Mouse (Mus musculus) hindbrain, embryonic 12.5 days (tissue): ENCODE measurements around the gene Exoc3l4. TPM values are rescaled to one million over a fixed set of nuclear protein-coding genes. Genes with fewer than 3 reads are reported as not detected.

Experiments
- ATAC-seq: fragments of 200-750 bp; cut with Nextera tagmentation; 2 replicates; pipeline ENCODE4 v1.8.0; 2017; ENCODE audit warnings: moderate TSS enrichment; ENCODE audit not compliant: low FRiP score
- H3K27ac ChIP-seq: fragments of 300-500 bp; sonication (generic); 2 replicates; pipeline ENCODE4 v1.5.1; 2016; ENCODE audit warnings: mild to moderate bottlenecking
- H3K27me3 ChIP-seq: fragments of 300-500 bp; sonication (generic); 2 replicates; pipeline ENCODE4 v1.6.1; 2016; ENCODE audit warnings: mild to moderate bottlenecking
- H3K36me3 ChIP-seq: fragments of 300-500 bp; sonication (generic); 2 replicates; pipeline ENCODE4 v1.6.1; 2016; ENCODE audit warnings: mild to moderate bottlenecking
- H3K4me1 ChIP-seq: fragments of 300-500 bp; sonication (generic); 2 replicates; pipeline ENCODE4 v1.6.1; 2016
- H3K4me2 ChIP-seq: fragments of 300-500 bp; sonication (generic); replicated peaks from 2 replicates; pipeline ENCODE4 v1.6.1; 2016; ENCODE audit warnings: mild to moderate bottlenecking
- H3K4me3 ChIP-seq: fragments of 300-500 bp; sonication (generic); 2 replicates; pipeline ENCODE4 v1.5.1; 2016; ENCODE audit warnings: mild to moderate bottlenecking
- H3K9ac ChIP-seq: fragments of 300-500 bp; sonication (generic); 2 replicates; pipeline ENCODE4 v1.6.1; 2016; ENCODE audit warnings: mild to moderate bottlenecking, moderate library complexity
- H3K9me3 ChIP-seq: fragments of 300-500 bp; sonication (generic); replicated peaks from 2 replicates; pipeline ENCODE4 v1.6.1; 2016; ENCODE audit warnings: mild to moderate bottlenecking
- WGBS: fragments of 180-500 bp; shearing (Covaris S2); methylation state at CpG from one replicate; pipeline ENCODE4 v1.1.7; 2016; 5-methylcytosine and 5-hydroxymethylcytosine counted together
- polyA plus RNA-seq: library from polyadenylated mRNA; unstranded; fragments of >200 nt; fragmentation: Nextera tagmentation; extraction: Ambion mirVana; gene quantifications from 2 replicates; pipeline ENCODE4 v1.2.1, GENCODE M21; 2016

Gene Exoc3l4
- polyA plus RNA-seq, 1 experiment from 2014 or later: 5.1 TPM

DNA sequence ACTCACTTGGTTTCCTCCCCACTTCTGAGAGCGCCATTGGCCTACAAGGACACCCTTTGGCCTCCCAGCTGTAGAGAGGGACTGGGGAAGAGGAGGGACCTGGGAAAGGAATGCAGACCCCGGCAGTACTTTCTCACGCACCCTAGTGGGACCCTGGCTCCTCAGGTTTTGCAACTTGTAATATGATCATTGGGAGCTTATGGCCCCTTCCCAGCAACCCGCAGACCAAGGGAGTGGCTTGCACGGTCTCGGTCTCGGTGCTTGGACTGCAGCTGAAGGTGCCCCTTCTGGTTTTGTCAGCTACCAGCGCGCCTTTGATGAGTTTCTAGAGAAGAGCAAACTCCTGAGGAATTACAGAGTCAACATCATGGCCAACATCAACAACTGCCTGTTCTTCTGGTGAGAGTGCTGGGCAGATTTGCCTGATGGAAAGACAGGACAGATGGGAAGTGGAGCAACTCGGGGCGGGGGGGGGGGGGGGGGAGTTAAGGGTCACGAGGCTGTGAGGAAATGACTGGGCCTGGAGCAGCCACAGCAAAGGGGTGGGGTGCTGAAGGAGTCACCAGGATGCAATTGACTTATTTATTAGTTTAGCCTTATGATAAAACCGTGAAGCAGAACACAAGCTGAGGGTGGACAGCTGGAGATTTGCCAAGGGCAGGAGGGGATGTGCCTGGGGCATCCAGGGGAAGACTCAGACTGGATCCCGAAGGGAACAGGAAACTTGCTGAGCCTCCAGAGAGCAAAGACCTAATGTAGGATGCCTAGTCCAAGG is 32.3 kb downstream of the Exoc3l4 start:
- Histone ChIP-seq H3K9ac (no peak overlapping the region), H3K4me2 (no peak overlapping the region), H3K36me3 (no peaks in the 10 kb centered on the region), H3K27ac (no peak overlapping the region), H3K9me3 (no peaks in the 10 kb centered on the region), H3K27me3 (peaks cover 86% of the 10 kb centered on the region), H3K4me3 (no peak overlapping the region), H3K4me1 (peaks cover 30% of the 10 kb centered on the region)
- no peak for ATAC-seq
- WGBS: 19% methylated on average over 13 of the region's 14 CpGs

DNA sequence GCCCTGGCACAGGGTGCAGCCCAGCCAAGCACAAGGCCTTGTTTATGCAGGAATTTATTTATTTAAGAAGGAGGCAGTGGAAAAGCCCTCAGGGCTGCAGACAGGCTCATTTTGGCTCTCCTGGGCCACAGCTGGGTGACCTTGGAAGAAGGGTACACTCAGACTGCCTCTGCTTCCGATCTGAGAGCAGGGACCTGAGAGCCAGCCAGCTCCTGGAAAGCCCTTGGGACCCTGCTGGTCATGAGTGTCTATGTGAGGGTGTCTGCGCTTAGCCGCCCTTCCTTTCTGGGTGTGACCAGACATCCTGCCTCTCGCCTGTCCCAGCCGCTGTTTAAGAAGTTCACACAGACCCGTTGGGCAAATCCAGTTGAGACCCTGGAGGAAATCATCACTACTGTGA is 33.5 kb downstream of the Exoc3l4 start:
- no peak overlapping the region for H3K4me2 ChIP-seq
- no peak overlapping the region for H3K4me3 ChIP-seq
- 45% methylated on average over 6 of the region's 6 CpGs for WGBS
- H3K9ac ChIP-seq: no peak overlapping the region
- H3K27ac ChIP-seq: no peak overlapping the region
- no peak for ATAC-seq
- H3K4me1 ChIP-seq: peaks cover 30% of the 10 kb centered on the region
- no peaks in the 10 kb centered on the region for H3K36me3 ChIP-seq
- no peaks in the 10 kb centered on the region for H3K9me3 ChIP-seq
- H3K27me3 ChIP-seq: peaks cover 78% of the 10 kb centered on the region

DNA sequence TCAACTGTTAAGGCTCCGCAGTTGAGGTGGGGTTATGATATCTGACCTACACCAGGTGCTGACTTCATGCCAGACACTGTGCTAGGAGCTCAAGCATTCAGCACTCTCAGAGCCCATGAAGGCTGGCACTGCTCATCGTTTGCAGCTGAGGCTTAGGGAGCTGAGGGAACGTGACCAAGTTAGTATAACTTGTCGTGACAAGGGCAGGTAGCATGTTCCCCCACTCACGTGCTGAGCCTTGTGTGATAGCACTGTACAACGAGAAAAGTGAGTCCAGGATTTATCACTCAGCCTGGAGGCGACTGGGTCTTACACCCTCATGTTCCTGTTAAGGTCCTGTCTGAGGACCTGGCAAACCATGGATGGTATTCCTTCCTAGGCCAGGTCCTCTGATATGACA is 34.7 kb downstream of the Exoc3l4 start:
- H3K36me3 ChIP-seq: no peaks in the 10 kb centered on the region
- WGBS: 85% methylated on average over 7 of the region's 7 CpGs
- peaks cover 24% of the 10 kb centered on the region for H3K4me1 ChIP-seq
- H3K9me3 ChIP-seq: no peaks in the 10 kb centered on the region
- no peak overlapping the region for H3K4me2 ChIP-seq
- no peak for ATAC-seq
- H3K9ac ChIP-seq: no peak overlapping the region
- H3K27ac ChIP-seq: no peak overlapping the region
- H3K27me3 ChIP-seq: peaks cover 75% of the 10 kb centered on the region
- H3K4me3 ChIP-seq: no peak overlapping the region

DNA sequence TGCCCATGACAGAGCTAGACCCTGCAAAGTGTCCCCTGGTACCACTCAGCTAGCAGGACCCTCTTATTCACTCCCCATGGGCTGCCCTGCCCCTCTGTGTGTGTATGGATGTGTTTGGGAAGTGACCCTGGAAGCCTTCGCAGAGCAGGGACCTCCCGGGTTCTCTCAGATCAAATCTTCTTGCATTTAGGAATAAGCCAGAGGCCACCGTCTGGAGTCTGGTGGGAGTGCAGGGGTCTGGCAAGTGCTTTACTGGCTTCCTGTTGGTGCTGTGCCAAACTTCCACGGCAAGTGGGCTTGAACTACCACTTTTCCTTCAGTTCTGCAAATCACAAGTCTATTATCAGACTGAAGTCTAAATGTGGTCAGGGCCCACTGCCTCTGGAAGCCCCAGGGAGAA is 37.2 kb downstream of the Exoc3l4 start:
- no peak for ATAC-seq
- peaks cover 63% of the 10 kb centered on the region for H3K27me3 ChIP-seq
- WGBS: 35% methylated on average over 4 of the region's 4 CpGs
- no peaks in the 10 kb centered on the region for H3K36me3 ChIP-seq
- no peaks in the 10 kb centered on the region for H3K9me3 ChIP-seq
- peaks cover 10% of the 10 kb centered on the region for H3K4me1 ChIP-seq
- H3K9ac ChIP-seq: no peak overlapping the region
- H3K27ac ChIP-seq: no peak overlapping the region
- no peak overlapping the region for H3K4me3 ChIP-seq
- no peak overlapping the region for H3K4me2 ChIP-seq

DNA sequence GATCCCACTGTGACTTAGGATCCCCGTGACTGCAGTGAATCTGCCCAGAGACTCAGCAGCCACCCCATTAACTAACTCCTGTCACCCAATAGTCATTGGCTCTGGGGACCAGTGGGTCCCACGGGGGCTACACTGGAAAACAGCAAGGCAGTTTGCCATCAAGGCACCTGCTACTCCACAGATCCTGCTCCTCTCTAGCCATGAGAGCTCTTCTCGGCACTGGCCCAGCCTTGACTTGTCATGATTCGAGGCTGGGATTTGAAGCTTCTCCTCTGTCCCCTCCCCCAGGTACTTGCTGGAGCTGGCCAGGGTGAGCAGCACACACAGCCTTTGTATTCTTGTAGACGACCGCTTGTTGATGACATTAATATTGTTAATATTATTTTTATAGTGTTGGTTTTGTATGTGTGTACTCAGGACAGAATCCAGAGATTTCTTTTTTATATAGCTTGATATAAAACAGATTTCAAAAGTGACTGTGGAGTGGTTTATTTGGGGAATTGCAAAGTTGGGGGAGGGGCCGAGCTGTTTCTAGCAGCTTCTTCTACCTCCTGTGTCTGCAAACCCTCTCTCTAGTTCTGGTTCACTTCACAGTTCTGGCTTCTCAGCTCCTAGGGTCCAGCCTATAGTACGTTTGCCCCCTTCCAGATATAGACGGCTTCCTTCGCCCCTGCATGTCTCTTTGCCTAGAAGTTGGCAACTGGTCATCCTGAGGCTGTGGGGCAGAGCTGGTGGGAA is 37.9 kb downstream of the Exoc3l4 start:
- Histone ChIP-seq H3K9ac (no peak overlapping the region), H3K4me3 (no peak overlapping the region), H3K4me2 (no peak overlapping the region), H3K9me3 (no peaks in the 10 kb centered on the region), H3K4me1 (peaks cover 3% of the 10 kb centered on the region; the same call in 1 of the 2 replicates), H3K36me3 (no peaks in the 10 kb centered on the region), H3K27ac (no peak overlapping the region), H3K27me3 (peaks cover 58% of the 10 kb centered on the region)
- ATAC-seq: no peak
- WGBS: 73% methylated on average over 10 of the region's 10 CpGs

DNA sequence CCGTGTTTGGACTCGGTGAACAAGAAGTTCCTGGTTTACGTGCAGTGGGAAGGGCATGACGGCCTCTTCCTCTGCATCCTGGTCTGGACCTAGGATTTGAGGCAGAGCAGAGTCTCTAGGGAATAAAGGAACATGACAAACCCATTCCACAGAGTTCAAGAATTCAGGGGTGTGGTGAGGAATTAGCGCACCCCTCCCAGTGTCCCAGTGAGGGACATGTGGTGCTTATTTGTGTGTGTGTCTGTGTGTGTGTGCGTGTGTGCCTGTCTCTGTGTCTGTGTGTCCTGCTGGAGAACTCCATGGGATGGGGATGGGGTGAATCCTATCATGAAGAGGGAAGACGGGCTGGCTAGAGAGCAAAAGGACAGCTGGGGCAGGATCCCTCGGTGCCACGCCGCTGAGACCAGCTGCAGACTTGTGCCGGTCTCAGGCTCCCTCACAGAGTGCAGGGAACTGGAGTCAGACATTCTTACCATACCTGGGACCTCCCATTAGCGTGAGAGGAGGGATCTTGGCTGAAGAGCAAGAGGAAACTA is 38.6 kb downstream of the Exoc3l4 start:
- Histone ChIP-seq H3K36me3 (no peaks in the 10 kb centered on the region), H3K9ac (no peak overlapping the region), H3K4me1 (0 out of 2 replicates have a peak, but pooled peaks cover 3% of the 10 kb centered on the region), H3K27ac (no peak overlapping the region), H3K4me2 (no peak overlapping the region), H3K9me3 (no peaks in the 10 kb centered on the region), H3K27me3 (peaks cover 56% of the 10 kb centered on the region), H3K4me3 (no peak overlapping the region)
- 70% methylated on average over 12 of the region's 12 CpGs for WGBS
- no peak for ATAC-seq

DNA sequence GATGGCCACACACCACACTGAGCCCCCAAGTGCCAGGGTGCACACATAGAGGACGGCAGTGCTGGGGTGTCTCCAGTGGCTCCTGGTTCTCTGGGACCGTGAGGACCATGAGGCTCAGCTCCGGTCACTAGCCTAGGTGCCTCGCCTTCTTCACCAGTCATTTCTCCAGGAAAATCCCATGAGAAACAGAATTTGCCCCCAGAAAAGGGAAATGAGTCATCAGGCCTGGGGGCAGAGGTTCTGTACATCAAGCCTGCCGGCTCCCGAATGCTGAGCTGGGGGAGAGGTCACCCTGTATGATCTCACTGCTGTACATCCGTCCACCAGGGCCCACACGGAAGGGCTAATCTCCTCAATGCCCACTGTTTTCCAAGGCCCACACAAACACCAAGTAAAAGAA is 39.0 kb downstream of the Exoc3l4 start:
- Histone ChIP-seq H3K9ac (no peak overlapping the region), H3K27ac (no peak overlapping the region), H3K4me1 (0 out of 2 replicates have a peak, but pooled peaks cover 3% of the 10 kb centered on the region), H3K9me3 (no peaks in the 10 kb centered on the region), H3K4me2 (no peak overlapping the region), H3K4me3 (no peak overlapping the region), H3K27me3 (peaks cover 51% of the 10 kb centered on the region), H3K36me3 (no peaks in the 10 kb centered on the region)
- ATAC-seq: no peak
- 61% methylated on average over 8 of the region's 8 CpGs for WGBS

DNA sequence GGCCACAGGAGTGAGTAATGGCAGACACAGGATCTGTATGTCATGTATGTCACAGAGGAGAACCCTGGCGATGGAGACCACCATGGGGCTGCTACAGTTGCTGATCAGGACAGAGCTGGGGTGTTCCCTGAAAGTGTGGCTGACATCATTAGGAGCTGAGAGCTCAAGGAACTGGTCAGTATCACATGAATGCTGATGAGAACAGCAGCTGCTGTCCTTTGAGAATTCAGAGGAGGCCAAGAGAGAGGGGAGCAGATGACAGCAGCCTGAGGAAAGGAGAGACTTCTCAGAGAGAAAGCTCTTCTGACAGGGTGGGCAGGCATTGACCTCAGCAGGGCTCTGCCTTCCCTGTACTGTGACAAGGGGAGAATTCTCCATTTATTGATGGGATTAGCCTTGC is 40.9 kb downstream of the Exoc3l4 start:
- H3K4me2 ChIP-seq: no peak overlapping the region
- 0 out of 2 replicates have a peak, but pooled peaks cover 3% of the 10 kb centered on the region for H3K4me1 ChIP-seq
- no peaks in the 10 kb centered on the region for H3K36me3 ChIP-seq
- no peak overlapping the region for H3K4me3 ChIP-seq
- 82% methylated on average over 1 of the region's 1 CpGs for WGBS
- H3K9me3 ChIP-seq: no peaks in the 10 kb centered on the region
- H3K27me3 ChIP-seq: peaks cover 37% of the 10 kb centered on the region
- H3K9ac ChIP-seq: no peak overlapping the region
- ATAC-seq: no peak
- no peak overlapping the region for H3K27ac ChIP-seq

DNA sequence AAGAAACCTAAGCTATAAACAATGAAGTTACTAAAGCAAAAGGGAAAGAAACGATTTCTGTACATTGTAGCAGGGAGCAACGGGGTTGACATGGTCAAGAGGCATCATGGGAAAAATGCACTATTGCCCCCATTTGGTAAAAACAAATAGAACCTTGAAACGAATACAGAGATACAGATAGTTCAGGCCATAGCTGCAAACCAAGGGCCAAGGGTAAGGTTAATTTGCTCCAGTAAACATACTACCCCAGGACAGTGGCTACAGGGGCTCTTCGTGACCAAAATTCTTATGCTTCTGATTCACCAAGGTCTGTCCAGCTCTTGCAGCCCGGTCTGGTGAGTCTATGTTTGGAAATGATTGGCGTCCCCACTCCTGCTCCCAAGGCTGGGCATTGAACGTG is 46.8 kb downstream of the Exoc3l4 start:
- H3K27me3 ChIP-seq: peaks cover 15% of the 10 kb centered on the region
- no peak overlapping the region for H3K27ac ChIP-seq
- ATAC-seq: no peak
- H3K4me3 ChIP-seq: no peak overlapping the region
- no peaks in the 10 kb centered on the region for H3K4me1 ChIP-seq
- no peaks in the 10 kb centered on the region for H3K36me3 ChIP-seq
- H3K4me2 ChIP-seq: no peak overlapping the region
- no peak overlapping the region for H3K9ac ChIP-seq
- WGBS: 79% methylated on average over 7 of the region's 7 CpGs
- H3K9me3 ChIP-seq: no peaks in the 10 kb centered on the region

DNA sequence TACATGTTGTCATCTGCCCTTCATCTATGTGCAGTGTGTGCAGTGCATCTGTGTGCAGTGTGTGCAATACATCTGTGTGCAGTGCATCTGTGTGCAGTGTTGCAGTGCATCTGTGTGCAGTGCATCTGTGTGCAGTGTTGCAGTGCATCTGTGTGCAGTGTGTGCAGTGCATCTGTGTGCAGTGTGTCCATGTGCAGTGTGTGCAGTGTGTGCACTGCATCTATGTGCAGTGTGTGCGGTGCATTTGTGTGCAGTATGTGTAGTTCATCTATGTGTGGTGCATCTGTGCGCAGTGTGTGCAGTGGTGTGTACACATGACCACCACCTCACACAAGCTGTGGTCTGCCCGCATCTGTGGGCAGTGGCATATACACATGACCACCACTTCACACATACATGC is 49.6 kb downstream of the Exoc3l4 start:
- Histone ChIP-seq H3K4me1 (no peaks in the 10 kb centered on the region), H3K9ac (no peak overlapping the region), H3K4me2 (no peak overlapping the region), H3K27me3 (peaks cover 11% of the 10 kb centered on the region), H3K27ac (no peak overlapping the region), H3K36me3 (no peaks in the 10 kb centered on the region), H3K4me3 (no peak overlapping the region), H3K9me3 (no peaks in the 10 kb centered on the region)
- ATAC-seq: no peak
- 98% methylated on average over 3 of the region's 3 CpGs for WGBS

DNA sequence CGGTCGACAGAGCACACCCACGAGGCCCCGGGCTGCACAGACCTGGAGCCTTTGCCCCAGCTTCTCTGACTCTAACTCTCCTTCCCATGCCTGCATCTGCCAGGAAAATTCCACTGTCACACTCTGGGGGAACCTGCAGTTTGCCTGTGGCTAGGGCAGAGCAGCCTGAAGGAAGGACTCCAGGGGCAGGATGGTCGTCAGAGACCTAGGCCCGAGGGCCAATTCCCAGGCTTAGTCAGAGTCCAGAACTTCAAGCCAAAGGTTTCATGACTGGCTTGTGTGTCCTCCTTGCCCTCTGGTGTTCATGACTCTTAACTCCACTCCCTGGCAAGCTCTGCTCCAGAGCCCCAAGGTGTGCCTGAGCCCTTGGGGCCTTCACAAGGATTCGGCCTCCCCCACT is 51.4 kb downstream of the Exoc3l4 start:
- no peaks in the 10 kb centered on the region for H3K36me3 ChIP-seq
- H3K4me3 ChIP-seq: no peak overlapping the region
- H3K27ac ChIP-seq: no peak overlapping the region
- no peak overlapping the region for H3K4me2 ChIP-seq
- no peaks in the 10 kb centered on the region for H3K4me1 ChIP-seq
- no peaks in the 10 kb centered on the region for H3K9me3 ChIP-seq
- H3K27me3 ChIP-seq: peaks cover 11% of the 10 kb centered on the region
- H3K9ac ChIP-seq: no peak overlapping the region
- 61% methylated on average over 7 of the region's 7 CpGs for WGBS
- no peak for ATAC-seq

DNA sequence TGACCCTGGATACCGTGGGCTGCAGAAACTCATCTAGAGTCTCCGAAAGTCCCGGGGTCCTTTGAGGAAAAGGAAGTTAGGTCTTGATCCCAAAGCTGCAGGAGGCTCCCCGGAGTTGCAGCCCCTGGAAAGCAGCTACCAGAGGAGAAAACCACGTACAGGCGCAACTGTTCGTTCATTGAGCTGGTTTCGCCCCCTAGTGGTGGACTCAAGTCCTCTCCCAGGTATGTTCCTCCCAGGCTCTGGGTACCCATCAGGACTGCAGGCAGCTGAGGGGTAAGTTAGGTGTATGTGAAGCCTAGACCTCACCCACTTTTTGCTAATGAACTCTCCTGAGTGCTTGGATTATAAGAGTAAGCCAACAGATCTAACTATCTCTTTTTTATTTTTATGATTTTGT is 52.7 kb downstream of the Exoc3l4 start:
- 0 out of 2 replicates have a peak, but pooled peaks have one; percentile 43 for ATAC-seq
- no peak overlapping the region for H3K4me2 ChIP-seq
- H3K4me3 ChIP-seq: no peak overlapping the region
- no peak overlapping the region for H3K27ac ChIP-seq
- H3K9ac ChIP-seq: no peak overlapping the region
- no peaks in the 10 kb centered on the region for H3K36me3 ChIP-seq
- H3K9me3 ChIP-seq: no peaks in the 10 kb centered on the region
- H3K4me1 ChIP-seq: no peaks in the 10 kb centered on the region; the same call in 1 of the 2 replicates
- WGBS: 6% methylated on average over 8 of the region's 8 CpGs
- H3K27me3 ChIP-seq: peaks cover 11% of the 10 kb centered on the region
